Mouse (Mus musculus): Measurements from ENCODE around the gene Hoxb8. TPM values are rescaled to one million over a fixed set of nuclear protein-coding genes. Genes with fewer than 3 reads are reported as not detected.

The Hoxb8 gene
- total RNA-seq, 2 experiments from 2014 or later, result not detected

- no peak for ATAC-seq (replicated peaks; ENCODE audit: low FRiP score, poor library complexity, severe bottlenecking)
These were observed 16.4 kb downstream of the Hoxb8 start for GRCm38 (mm10) chr11:96297968-96298635.

GRCm38 (mm10) chr11:96298895-96299667 is 17.4 kb downstream of the Hoxb8 start:
- ATAC-seq (replicated peaks; ENCODE audit: low FRiP score, poor library complexity, severe bottlenecking), result no peak

GRCm38 (mm10) chr11:96299781-96300180 is 18.1 kb downstream of the Hoxb8 start:
- no peak for ATAC-seq (replicated peaks; ENCODE audit: low FRiP score, poor library complexity, severe bottlenecking)

- ATAC-seq (replicated peaks; ENCODE audit: low FRiP score, poor library complexity, severe bottlenecking), result no peak
These were observed 18.8 kb downstream of the Hoxb8 start for GRCm38 (mm10) chr11:96300354-96301063.

- no peak for ATAC-seq (replicated peaks; ENCODE audit: low FRiP score, poor library complexity, severe bottlenecking)
These were observed 19.3 kb downstream of the Hoxb8 start for GRCm38 (mm10) chr11:96301064-96301431.

- no peak for ATAC-seq (replicated peaks; ENCODE audit: low FRiP score, poor library complexity, severe bottlenecking)
These were observed 20.1 kb downstream of the Hoxb8 start for GRCm38 (mm10) chr11:96301837-96302236.

- ATAC-seq (replicated peaks; ENCODE audit: low FRiP score, poor library complexity, severe bottlenecking), result no peak
These were observed 20.9 kb downstream of the Hoxb8 start for GRCm38 (mm10) chr11:96302381-96303150.

GRCm38 (mm10) chr11:96303151-96304099 is 21.7 kb downstream of the Hoxb8 start, which contains the start of gene Hoxb5:
TSS of gene Hoxb5 (plus strand) at chr11:96303336.
- ATAC-seq (replicated peaks; ENCODE audit: low FRiP score, poor library complexity, severe bottlenecking), result no peak

GRCm38 (mm10) chr11:96304381-96305195 is 22.9 kb downstream of the Hoxb8 start:
- no peak for ATAC-seq (replicated peaks; ENCODE audit: low FRiP score, poor library complexity, severe bottlenecking)

- ATAC-seq (replicated peaks; ENCODE audit: low FRiP score, poor library complexity, severe bottlenecking), result no peak
These were observed 23.9 kb downstream of the Hoxb8 start for GRCm38 (mm10) chr11:96305505-96306182.

GRCm38 (mm10) chr11:96306183-96306907 is 24.6 kb downstream of the Hoxb8 start:
- no peak for ATAC-seq (replicated peaks; ENCODE audit: low FRiP score, poor library complexity, severe bottlenecking)

GRCm38 (mm10) chr11:96306908-96307269 is 25.2 kb downstream of the Hoxb8 start:
- no peak for ATAC-seq (replicated peaks; ENCODE audit: low FRiP score, poor library complexity, severe bottlenecking)

- ATAC-seq (replicated peaks; ENCODE audit: low FRiP score, poor library complexity, severe bottlenecking), result no peak
These were observed 27.1 kb downstream of the Hoxb8 start for GRCm38 (mm10) chr11:96308763-96309162.

- ATAC-seq (replicated peaks; ENCODE audit: low FRiP score, poor library complexity, severe bottlenecking), result no peak
These were observed 27.6 kb downstream of the Hoxb8 start for GRCm38 (mm10) chr11:96309288-96309687.

GRCm38 (mm10) chr11:96310183-96310938 is 28.7 kb downstream of the Hoxb8 start:
- no peak for ATAC-seq (replicated peaks; ENCODE audit: low FRiP score, poor library complexity, severe bottlenecking)

GRCm38 (mm10) chr11:96311097-96311496 is 29.4 kb downstream of the Hoxb8 start:
- ATAC-seq (replicated peaks; ENCODE audit: low FRiP score, poor library complexity, severe bottlenecking), result no peak
